ENCODE assay signal across 10 mouse cellular contexts in genomic region chr3:131812968-131813367, GRCm38 (mm10).
DNase-seq lines count a peak whose midpoint lies in the region; ATAC-seq and TF ChIP-seq lines count a peak whose summit lies in the region.
"Had no signal": no experiment of that assay in that cellular context is flagged by ENCODE, and none has a peak within 500 bp of the region (broad histone marks: within the 10 kb centered on the region; RNA-seq: fewer than 3 reads in every experiment).

No protein-coding gene starts in this region.

- H3K27me3 ChIP-seq in hindbrain, postnatal 0 days (ENCODE audit: insufficient read depth, low read length) = no peaks in the 10 kb centered on the region
- no peaks in the 10 kb centered on the region for H3K27me3 ChIP-seq in hindbrain, embryonic 11.5 days (ENCODE audit: control insufficient read depth, insufficient read depth, low read length)
- H3K27me3 ChIP-seq in midbrain, embryonic 16.5 days (ENCODE audit: control insufficient read depth, insufficient read depth, low read depth, low read length) = no peaks in the 10 kb centered on the region
- H3K27me3 ChIP-seq in midbrain, embryonic 10.5 days (ENCODE audit: low read depth, poor library complexity, severe bottlenecking) = no peaks in the 10 kb centered on the region

- WGBS in hindbrain, postnatal 0 days = 58% methylated on average over 6 of the region's 6 CpGs
- 64% methylated on average over 6 of the region's 6 CpGs for WGBS in hindbrain, embryonic 11.5 days
- WGBS in midbrain, embryonic 16.5 days = 49% methylated on average over 6 of the region's 6 CpGs
- 67% methylated on average over 6 of the region's 6 CpGs for WGBS in midbrain, embryonic 10.5 days

- no peak overlapping the region for H3K27ac ChIP-seq in hindbrain, postnatal 0 days
- H3K27ac ChIP-seq in hindbrain, embryonic 11.5 days (ENCODE audit: low read depth, low read length) = no peak overlapping the region
- no peak overlapping the region for H3K27ac ChIP-seq in midbrain, embryonic 16.5 days (ENCODE audit: low read length)
- no peak overlapping the region for H3K27ac ChIP-seq in midbrain, embryonic 10.5 days (replicated peaks)
- H3K27ac ChIP-seq: liver, embryonic 14.5 days had no signal

- H3K4me1 ChIP-seq in hindbrain, postnatal 0 days (ENCODE audit: insufficient read depth, low read length) = no peaks in the 10 kb centered on the region
- H3K4me1 ChIP-seq in hindbrain, embryonic 11.5 days (replicated peaks; ENCODE audit: control insufficient read depth, insufficient read depth, low read length) = no peaks in the 10 kb centered on the region
- no peaks in the 10 kb centered on the region for H3K4me1 ChIP-seq in midbrain, embryonic 16.5 days (ENCODE audit: control insufficient read depth, insufficient read depth, low read length)
- H3K4me1 ChIP-seq in midbrain, embryonic 10.5 days = no peaks in the 10 kb centered on the region

- 0 out of 2 replicates have a peak, but pooled peaks have one; percentile 45 for ATAC-seq in hindbrain, postnatal 0 days
- no peak for ATAC-seq in hindbrain, embryonic 11.5 days (ENCODE audit: low FRiP score)
- ATAC-seq in midbrain, embryonic 16.5 days = 0 out of 2 replicates have a peak, but pooled peaks have one; percentile 45
- no peak for ATAC-seq in megakaryocyte, adult 5-6 weeks (ENCODE audit: poor library complexity, severe bottlenecking)

- no peak overlapping the region for H3K9ac ChIP-seq in hindbrain, postnatal 0 days (replicated peaks; ENCODE audit: low read length)
- no peak overlapping the region for H3K9ac ChIP-seq in hindbrain, embryonic 11.5 days (ENCODE audit: low read depth, low read length)
- H3K9ac ChIP-seq in midbrain, embryonic 16.5 days (ENCODE audit: low read depth, low read length) = no peak overlapping the region
- H3K9ac ChIP-seq: liver, embryonic 14.5 days had no signal

- intact Hi-C loops in heart, postnatal 36 days (cut with DNase I) = no loop called here

- H3K4me2 ChIP-seq in hindbrain, postnatal 0 days (ENCODE audit: low read depth, low read length) = no peak overlapping the region
- no peak overlapping the region for H3K4me2 ChIP-seq in hindbrain, embryonic 11.5 days (replicated peaks; ENCODE audit: low read depth, low read length)
- no peak overlapping the region for H3K4me2 ChIP-seq in midbrain, embryonic 16.5 days (ENCODE audit: low read length)

- H3K9me3 ChIP-seq in hindbrain, postnatal 0 days (ENCODE audit: low read length) = no peaks in the 10 kb centered on the region
- H3K9me3 ChIP-seq in hindbrain, embryonic 11.5 days (ENCODE audit: control insufficient read depth, low read length) = no peaks in the 10 kb centered on the region
- no peaks in the 10 kb centered on the region for H3K9me3 ChIP-seq in midbrain, embryonic 16.5 days (replicated peaks; ENCODE audit: control insufficient read depth, low read length, poor library complexity, severe bottlenecking)
- H3K9me3 ChIP-seq in midbrain, embryonic 10.5 days (replicated peaks) = no peaks in the 10 kb centered on the region

- peak; percentile 72 for DNase-seq in hindbrain, postnatal 0 days (ENCODE audit: low spot score)
- DNase-seq in hindbrain, embryonic 11.5 days (ENCODE audit: low spot score) = no peak
- DNase-seq in midbrain, embryonic 10.5 days (ENCODE audit: low spot score) = no peak
- DNase-seq in embryo, embryonic 11 days = peak; percentile 71
- DNase-seq in heart, postnatal 36 days = no peak
- DNase-seq: cerebellum, adult 9-11 months; spleen, adult 18-20 months had no signal

- TF ChIP-seq CTCF in hindbrain, postnatal 0 days (IDR thresholded peaks at IDR 0.05; ENCODE audit: low read depth) = peak; percentile 49

- no peak overlapping the region for H3K4me3 ChIP-seq in hindbrain, postnatal 0 days (ENCODE audit: low read length)
- H3K4me3 ChIP-seq in hindbrain, embryonic 11.5 days (ENCODE audit: low read depth, low read length) = no peak overlapping the region
- no peak overlapping the region for H3K4me3 ChIP-seq in midbrain, embryonic 16.5 days (ENCODE audit: low read depth, low read length)
- H3K4me3 ChIP-seq in midbrain, embryonic 10.5 days = no peak overlapping the region

- H3K36me3 ChIP-seq in hindbrain, postnatal 0 days (ENCODE audit: insufficient read depth, low read length) = no peaks in the 10 kb centered on the region
- H3K36me3 ChIP-seq in hindbrain, embryonic 11.5 days (ENCODE audit: control insufficient read depth, insufficient read depth, low read length) = no peaks in the 10 kb centered on the region
- H3K36me3 ChIP-seq in midbrain, embryonic 16.5 days (ENCODE audit: control insufficient read depth, insufficient read depth, low read length) = no peaks in the 10 kb centered on the region
- no peaks in the 10 kb centered on the region for H3K36me3 ChIP-seq in midbrain, embryonic 10.5 days

Comparison
In these comparisons a context has a peak if more than half of its experiments do, and no peak if none do; other contexts are left out.
1. ATAC-seq: peak in hindbrain, postnatal 0 days (single experiment) and midbrain, embryonic 16.5 days (single experiment); none in hindbrain, embryonic 11.5 days (single experiment) and megakaryocyte, adult 5-6 weeks (single experiment).
2. DNase-seq: peak in hindbrain, postnatal 0 days (single experiment) and embryo, embryonic 11 days (single experiment); none in hindbrain, embryonic 11.5 days (single experiment), midbrain, embryonic 10.5 days (single experiment) and heart, postnatal 36 days (0 of 2).